Mouse (Mus musculus) spleen, postnatal 4 days (tissue): ENCODE data around the gene Erp27.

Experiments used
- DNase-seq, 2 experiments: peaks; one replicate each; pipeline ENCODE4 v3.0.0; 2022; ENCODE audit warnings: low spot score in 2 of 2

Erp27 gene

DNA sequence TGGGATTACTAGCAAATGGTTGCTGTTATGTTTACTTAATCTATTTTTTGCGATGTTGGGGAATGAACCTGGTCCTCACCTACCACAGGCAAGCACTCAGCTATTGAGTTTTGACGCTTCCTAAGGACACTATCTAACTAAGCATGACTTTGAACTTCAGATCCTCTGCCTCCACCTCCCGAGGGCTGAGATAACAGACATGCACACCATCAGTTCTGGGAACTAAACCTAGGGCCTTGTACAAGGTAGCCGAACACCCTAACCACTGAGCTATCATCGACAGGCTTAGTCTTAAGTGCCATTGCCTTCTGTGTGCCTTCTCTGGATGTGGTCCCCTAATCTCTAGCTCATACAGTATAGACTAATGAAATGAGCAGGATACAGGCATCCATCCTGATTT is 56.6 kb downstream of the Erp27 start:
- no peak for DNase-seq

- DNase-seq = no peak
Observed at GRCm38 (mm10) chr6:136861020-136861419, 61.0 kb downstream of the Erp27 start.

GRCm38 (mm10) chr6:136858420-136858819 is 63.6 kb downstream of the Erp27 start:
- DNase-seq = peak in 1 of 2 experiments; percentile 74

DNA sequence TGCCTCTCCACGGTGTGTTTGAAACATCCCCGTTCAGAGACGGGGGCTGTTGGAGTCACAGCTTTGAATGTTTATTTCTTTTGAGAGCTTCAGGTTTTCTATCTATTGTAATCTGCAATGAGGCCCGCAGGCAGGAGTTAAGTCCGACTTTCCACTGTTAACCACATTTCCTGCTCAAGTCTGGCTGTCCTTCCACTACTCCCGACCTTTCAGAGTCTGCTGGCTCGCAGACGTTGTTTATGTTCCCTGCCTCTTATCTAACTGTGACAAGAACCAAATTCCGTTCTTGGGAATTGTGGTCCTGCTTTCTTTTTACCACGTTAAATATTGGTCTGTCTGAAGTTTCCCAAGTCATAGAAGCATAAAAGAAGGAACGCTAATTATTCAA is 64.1 kb downstream of the Erp27 start:
- DNase-seq = no peak
